ENCODE assay signal across 26 mouse cellular contexts in the genomic region with DNA sequence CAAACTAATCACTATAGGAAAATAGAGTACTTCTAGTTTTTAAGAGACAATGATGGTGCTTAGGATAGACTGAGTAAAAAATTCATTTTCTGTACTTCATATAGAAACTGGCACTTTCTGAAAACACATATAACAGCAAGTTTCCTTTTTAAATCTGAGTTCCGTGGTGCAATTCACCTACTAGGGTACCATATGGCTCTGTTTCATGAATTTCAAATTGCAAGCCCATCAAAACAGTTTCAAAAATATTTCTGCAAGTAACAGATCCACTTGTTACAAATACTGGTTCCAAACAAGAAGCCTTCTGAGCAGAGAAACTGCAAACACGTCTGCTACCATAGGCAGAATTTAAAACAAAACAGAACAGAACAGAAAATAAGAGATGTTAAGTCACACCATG. TPM values are rescaled to one million over a fixed set of nuclear protein-coding genes. Genes with fewer than 3 reads are reported as not detected.
DNase-seq lines count a peak whose midpoint lies in the region; ATAC-seq lines count a peak whose summit lies in the region.
"Had no signal": no experiment of that assay in that cellular context is flagged by ENCODE, and none has a peak within 500 bp of the region (broad histone marks: within the 10 kb centered on the region; RNA-seq: fewer than 3 reads in every experiment).

No protein-coding gene starts in this region.

- peak; percentile 76 for ATAC-seq in frontal cortex, adult (ENCODE audit: low TSS enrichment)
- ATAC-seq: activated CD4-positive, CD25-positive, alpha-beta regulatory T cell, adult 4 months; CD4-positive, CD25-positive, alpha-beta regulatory T cell, adult 4 months; Patski had no signal

- no peak for DNase-seq in frontal cortex, postnatal 10 days (ENCODE audit: low spot score in 2 of 2)
- DNase-seq in brain, adult 2 months (ENCODE audit: low read depth, low spot score), result peak; percentile 43
- DNase-seq in telencephalon, adult 2 months (ENCODE audit: low read depth, low spot score), result peak; percentile 39
- no peak for DNase-seq in adrenal gland, postnatal 36 days
- DNase-seq in cerebellum, postnatal 10 days, result no peak
- DNase-seq: adrenal gland, adult 2 months; adrenal gland, adult 8-10 months; adrenal gland, postnatal 10 days; adrenal gland, postnatal 14 days; adrenal gland, postnatal 25 days; B cell, adult 2 months; cerebellum, adult 11 months; cerebellum, adult 11-12 months; cerebellum, adult 18-20 months; cerebellum, adult 2 months; cerebellum, adult 8-10 months had no signal

RNA-seq across cellular contexts. Expression of a gene that starts 12.4 kb away (rescaled TPM):
- not detected for total RNA-seq in adrenal gland, postnatal 36 days (2021)
- total RNA-seq: adrenal gland, adult 18-20 months; adrenal gland, adult 2 months; adrenal gland, adult 8-10 months; adrenal gland, postnatal 10 days; adrenal gland, postnatal 14 days; adrenal gland, postnatal 25 days; adrenal gland, postnatal 4 days; CH12.LX; ES-E14; G1E; MEL had no signal

RNA-seq across cellular contexts. Expression of a gene that starts 13.8 kb away (rescaled TPM):
- 10 to 100 TPM; 14.4 to 19.5 TPM for total RNA-seq in adrenal gland, postnatal 36 days (2021)

RNA-seq across cellular contexts. Expression of a gene that starts 39.8 kb away (rescaled TPM):
- 100 to 1,000 TPM; 120 to 165 TPM for total RNA-seq in adrenal gland, postnatal 36 days (2021)

RNA-seq across cellular contexts. Expression of a gene that starts 57.7 kb away (rescaled TPM):
- 10 to 100 TPM; 15.1 to 15.8 TPM for total RNA-seq in adrenal gland, postnatal 36 days (2021)

RNA-seq across cellular contexts. Expression of a gene that starts 57.8 kb away (rescaled TPM):
- total RNA-seq in adrenal gland, postnatal 36 days (2021), result 10 to 100 TPM; 17.4 to 20.3 TPM

Comparison
In these comparisons a context has a peak if more than half of its experiments do, and no peak if none do; other contexts are left out.
1. DNase-seq: peak in brain, adult 2 months (single experiment) and telencephalon, adult 2 months (single experiment); none in frontal cortex, postnatal 10 days (0 of 2), adrenal gland, postnatal 36 days (0 of 2) and cerebellum, postnatal 10 days (0 of 2).